Mouse (Mus musculus) hindbrain, embryonic 15.5 days (tissue): ENCODE measurements around the gene Nxn. TPM values are rescaled to one million over a fixed set of nuclear protein-coding genes. Genes with fewer than 3 reads are reported as not detected.

Experiments
- ATAC-seq: fragments of 200-750 bp; cut with Nextera tagmentation; 2 replicates; pipeline ENCODE4 v1.8.0; 2017; ENCODE audit warnings: low read depth, moderate number of reproducible peaks, moderate TSS enrichment; ENCODE audit not compliant: low FRiP score
- H3K27ac ChIP-seq: fragments of 300-500 bp; sonication (generic); replicated peaks from 2 replicates; pipeline ENCODE4 v1.5.1; 2015; ENCODE audit warnings: mild to moderate bottlenecking, inconsistent platforms
- H3K27me3 ChIP-seq: fragments of 300-500 bp; sonication (generic); 2 replicates; pipeline ENCODE4 v1.6.1; 2015; ENCODE audit warnings: control low read depth, inconsistent platforms
- H3K36me3 ChIP-seq: fragments of 300-500 bp; sonication (generic); 2 replicates; pipeline ENCODE4 v1.6.1; 2015; ENCODE audit warnings: control low read depth, inconsistent platforms
- H3K4me1 ChIP-seq: fragments of 300-500 bp; sonication (generic); replicated peaks from 2 replicates; pipeline ENCODE4 v1.6.1; 2015; ENCODE audit warnings: control low read depth, inconsistent platforms
- H3K4me2 ChIP-seq: fragments of 300-500 bp; sonication (generic); 2 replicates; pipeline ENCODE4 v1.6.1; 2015; ENCODE audit warnings: moderate library complexity, mild to moderate bottlenecking, inconsistent platforms
- H3K4me3 ChIP-seq: fragments of 300-500 bp; sonication (generic); 2 replicates; pipeline ENCODE4 v1.5.1; 2015; ENCODE audit warnings: mild to moderate bottlenecking, inconsistent platforms
- H3K9ac ChIP-seq: fragments of 300-500 bp; sonication (generic); 2 replicates; pipeline ENCODE4 v1.6.1; 2015; ENCODE audit warnings: inconsistent platforms
- H3K9me3 ChIP-seq: fragments of 300-500 bp; sonication (generic); 2 replicates; pipeline ENCODE4 v1.6.1; 2016; ENCODE audit warnings: control low read depth, inconsistent platforms
- WGBS: fragments of 180-500 bp; shearing (Covaris S2); methylation state at CpG from one replicate; pipeline ENCODE4 v1.1.7; 2015; 5-methylcytosine and 5-hydroxymethylcytosine counted together
- polyA plus RNA-seq: library from polyadenylated mRNA; unstranded; fragments of >200 nt; fragmentation: Nextera tagmentation; extraction: Ambion mirVana; gene quantifications from 2 replicates; pipeline ENCODE4 v1.2.1, GENCODE M21; 2015

Nxn gene
- polyA plus RNA-seq, 1 experiment from 2014 or later, result 27.5 TPM

DNA sequence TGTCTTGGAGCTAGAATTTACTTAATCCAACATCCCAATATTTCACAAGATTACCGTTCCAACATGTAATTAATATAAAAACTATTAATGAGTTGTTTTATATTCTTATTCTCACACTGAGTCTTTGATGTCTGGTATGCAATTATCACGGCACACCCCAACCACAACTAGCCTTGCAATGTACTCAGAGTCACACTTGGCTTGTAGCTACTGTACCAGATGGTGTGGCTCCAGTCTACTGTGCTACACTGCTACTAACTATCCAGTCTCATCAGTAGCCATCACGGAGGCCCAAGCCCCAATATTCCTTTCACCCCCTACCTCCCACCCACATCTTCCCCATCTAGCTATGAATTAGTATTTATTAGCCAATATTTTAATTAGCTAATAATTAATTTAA is 22.5 kb downstream of the Nxn start:
- Histone ChIP-seq H3K9ac (no peak overlapping the region), H3K27me3 (no peaks in the 10 kb centered on the region), H3K27ac (no peak overlapping the region), H3K9me3 (no peaks in the 10 kb centered on the region), H3K36me3 (no peaks in the 10 kb centered on the region), H3K4me3 (no peak overlapping the region), H3K4me2 (no peak overlapping the region), H3K4me1 (peaks cover 28% of the 10 kb centered on the region)
- 87% methylated on average over 3 of the region's 3 CpGs for WGBS
- no peak for ATAC-seq

DNA sequence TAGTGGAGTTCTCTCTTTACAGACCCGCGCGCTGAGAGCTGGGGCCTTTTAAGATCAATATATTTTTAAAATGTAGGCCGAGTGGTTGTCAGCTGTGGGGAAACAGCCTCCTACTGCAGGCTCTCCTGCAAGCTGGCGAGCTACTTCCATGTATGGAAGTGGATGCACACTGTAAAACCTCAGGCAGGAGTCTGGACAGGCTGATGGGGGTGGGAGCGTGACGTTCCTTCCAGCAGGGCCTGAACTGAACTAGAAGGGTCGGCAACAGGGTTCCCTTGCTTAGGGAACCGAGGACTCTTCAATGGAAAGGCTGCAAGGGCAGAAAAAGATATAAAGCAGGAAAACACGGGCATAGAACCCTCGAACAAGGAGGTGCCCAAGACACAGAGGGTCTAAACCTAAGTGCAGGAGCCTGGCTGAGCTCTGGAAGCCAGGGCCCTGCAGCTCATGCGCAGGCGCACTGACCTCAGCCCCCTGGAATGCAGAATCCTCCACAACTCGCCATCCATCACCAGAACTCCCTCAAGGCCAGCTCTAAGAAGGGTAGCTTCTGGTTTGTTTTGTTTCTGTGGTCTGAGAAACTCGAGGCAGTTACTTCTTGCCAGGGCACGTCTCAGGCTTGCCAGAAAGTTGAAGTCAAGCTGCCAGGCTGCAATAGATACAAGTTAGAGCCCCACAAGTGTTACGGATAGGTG is 24.3 kb downstream of the Nxn start:
- no peak overlapping the region for H3K9ac ChIP-seq
- peak overlapping the region; percentile 67 for H3K27ac ChIP-seq
- no peaks in the 10 kb centered on the region for H3K9me3 ChIP-seq
- H3K4me2 ChIP-seq, result no peak overlapping the region
- 56% methylated on average over 17 of the region's 17 CpGs for WGBS
- H3K4me3 ChIP-seq, result no peak overlapping the region
- ATAC-seq, result 0 out of 2 replicates have a peak, but pooled peaks have one; percentile 40
- peaks cover 24% of the 10 kb centered on the region for H3K4me1 ChIP-seq
- H3K27me3 ChIP-seq, result no peaks in the 10 kb centered on the region
- no peaks in the 10 kb centered on the region for H3K36me3 ChIP-seq

DNA sequence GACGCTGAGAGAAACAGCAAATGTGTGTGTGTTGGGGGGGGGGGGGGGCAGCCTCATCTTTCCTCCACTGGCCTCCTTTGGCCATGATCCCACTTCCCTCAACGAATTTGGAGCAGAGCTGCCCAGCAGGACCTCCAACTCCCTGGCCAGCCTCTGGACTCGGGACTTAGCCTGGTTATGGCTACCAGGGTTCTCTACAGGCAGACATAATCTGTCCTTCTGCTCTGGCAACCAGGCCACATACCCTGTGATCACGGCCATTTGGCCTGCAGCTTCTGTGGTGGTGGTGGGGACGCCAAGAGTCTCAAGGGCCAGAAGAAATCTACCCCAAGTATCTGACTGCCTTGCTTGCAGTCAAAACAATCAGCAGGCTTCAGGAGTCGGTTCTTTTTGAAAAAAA is 26.4 kb downstream of the Nxn start:
- Histone ChIP-seq H3K9me3 (no peaks in the 10 kb centered on the region), H3K4me1 (peaks cover 27% of the 10 kb centered on the region), H3K9ac (no peak overlapping the region), H3K27me3 (no peaks in the 10 kb centered on the region), H3K27ac (peak overlapping the region; percentile 52; the same call in 1 of the 2 replicates), H3K4me2 (no peak overlapping the region), H3K4me3 (no peak overlapping the region), H3K36me3 (no peaks in the 10 kb centered on the region)
- 44% methylated on average over 6 of the region's 6 CpGs for WGBS
- no peak for ATAC-seq

GRCm38 (mm10) chr11:76372120-76372519 is 26.8 kb downstream of the Nxn start:
- Histone ChIP-seq H3K4me1 (peaks cover 27% of the 10 kb centered on the region), H3K36me3 (no peaks in the 10 kb centered on the region), H3K4me2 (no peak overlapping the region), H3K4me3 (no peak overlapping the region), H3K27ac (0 out of 2 replicates have a peak overlapping the region, but pooled peaks have one; percentile 52), H3K9me3 (no peaks in the 10 kb centered on the region), H3K27me3 (no peaks in the 10 kb centered on the region), H3K9ac (no peak overlapping the region)
- ATAC-seq, result 0 out of 2 replicates have a peak, but pooled peaks have one; percentile 42
- 49% methylated on average over 2 of the region's 2 CpGs for WGBS

GRCm38 (mm10) chr11:76370491-76370890 is 28.4 kb downstream of the Nxn start:
- Histone ChIP-seq H3K27ac (no peak overlapping the region), H3K9me3 (no peaks in the 10 kb centered on the region), H3K4me2 (no peak overlapping the region), H3K4me3 (no peak overlapping the region), H3K9ac (no peak overlapping the region), H3K27me3 (no peaks in the 10 kb centered on the region), H3K36me3 (no peaks in the 10 kb centered on the region), H3K4me1 (peaks cover 27% of the 10 kb centered on the region)
- ATAC-seq, result no peak

DNA sequence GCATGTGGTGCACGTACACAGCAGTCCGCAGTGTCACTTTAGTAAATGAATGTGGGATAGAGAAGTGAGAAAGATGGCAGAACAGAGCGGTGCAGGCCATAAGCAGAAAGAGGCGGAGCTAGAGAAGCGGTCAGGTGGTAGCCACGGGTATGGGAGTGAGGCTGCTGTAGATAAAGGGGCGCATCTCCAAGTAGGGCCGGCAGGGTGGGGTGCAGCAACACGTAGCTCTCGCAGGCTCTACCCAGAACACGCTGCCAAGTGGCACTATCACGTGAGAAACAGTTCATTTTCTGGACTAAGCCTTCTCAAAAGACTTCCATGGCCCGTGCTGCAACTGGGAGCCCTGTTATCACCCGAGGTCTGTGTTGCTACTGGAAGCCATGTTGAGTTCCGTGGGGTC is 32.2 kb downstream of the Nxn start:
- H3K4me1 ChIP-seq, result peaks cover 20% of the 10 kb centered on the region
- H3K27me3 ChIP-seq, result no peaks in the 10 kb centered on the region
- H3K4me3 ChIP-seq, result no peak overlapping the region
- no peak overlapping the region for H3K4me2 ChIP-seq
- no peak overlapping the region for H3K9ac ChIP-seq
- 85% methylated on average over 15 of the region's 15 CpGs for WGBS
- no peak for ATAC-seq
- H3K9me3 ChIP-seq, result no peaks in the 10 kb centered on the region
- no peak overlapping the region for H3K27ac ChIP-seq
- H3K36me3 ChIP-seq, result no peaks in the 10 kb centered on the region

DNA sequence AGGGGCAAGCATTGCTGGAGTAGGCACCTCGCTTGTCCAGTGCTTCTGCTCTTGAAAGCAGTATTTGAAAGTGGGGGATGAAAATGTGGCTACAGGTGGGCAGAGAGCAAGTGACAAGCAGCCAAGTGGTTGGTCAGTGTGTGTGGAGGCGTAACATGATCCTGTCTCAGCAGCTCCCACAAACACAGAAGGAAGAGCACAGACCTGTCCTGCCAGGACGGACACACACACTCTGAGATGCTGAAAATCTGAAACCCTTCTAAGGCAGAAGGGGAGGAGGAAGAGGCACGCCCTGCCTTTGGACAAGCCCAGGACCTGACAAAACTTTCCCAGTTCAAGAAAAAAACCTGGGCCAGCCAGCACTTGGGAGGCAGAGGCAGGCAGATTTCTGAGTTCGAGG is 34.9 kb downstream of the Nxn start:
- no peaks in the 10 kb centered on the region for H3K9me3 ChIP-seq
- H3K9ac ChIP-seq, result no peak overlapping the region
- H3K4me2 ChIP-seq, result no peak overlapping the region
- no peaks in the 10 kb centered on the region for H3K27me3 ChIP-seq
- peak overlapping the region; percentile 65; the same call in 1 of the 2 replicates for H3K27ac ChIP-seq
- peaks cover 28% of the 10 kb centered on the region for H3K4me1 ChIP-seq
- H3K36me3 ChIP-seq, result no peaks in the 10 kb centered on the region
- H3K4me3 ChIP-seq, result no peak overlapping the region
- ATAC-seq, result no peak
- 58% methylated on average over 5 of the region's 5 CpGs for WGBS

- Histone ChIP-seq H3K4me2 (no peak overlapping the region), H3K9ac (no peak overlapping the region), H3K4me3 (no peak overlapping the region), H3K9me3 (no peaks in the 10 kb centered on the region), H3K27ac (peak overlapping the region; percentile 65; the same call in 1 of the 2 replicates), H3K27me3 (no peaks in the 10 kb centered on the region), H3K4me1 (peaks cover 32% of the 10 kb centered on the region), H3K36me3 (no peaks in the 10 kb centered on the region)
- WGBS, result 10% methylated on average over 9 of the region's 9 CpGs
- ATAC-seq, result no peak
Measured at GRCm38 (mm10) chr11:76363636-76364035, 35.3 kb downstream of the Nxn start.

DNA sequence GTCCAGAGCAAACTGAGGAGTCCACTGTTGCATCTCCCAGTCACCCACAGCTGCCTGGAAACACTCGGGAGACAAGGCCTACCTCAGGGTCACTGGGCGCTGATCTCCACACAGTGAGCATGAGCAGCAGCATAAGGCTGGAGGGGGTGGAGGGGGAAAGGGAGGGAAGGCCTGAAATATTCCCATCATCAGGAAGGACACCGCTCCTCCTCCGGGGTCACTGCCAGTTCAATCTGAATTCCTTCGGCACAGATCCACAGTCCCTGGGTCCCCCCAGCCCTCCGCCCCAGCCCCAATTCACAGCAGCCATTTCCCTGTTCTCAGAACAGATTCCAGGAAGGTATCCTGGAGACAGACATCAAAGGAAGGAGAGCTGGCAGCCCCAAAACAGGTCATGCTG is 35.8 kb downstream of the Nxn start:
- Histone ChIP-seq H3K4me2 (no peak overlapping the region), H3K9me3 (no peaks in the 10 kb centered on the region), H3K9ac (0 out of 2 replicates have a peak overlapping the region, but pooled peaks have one; percentile 5), H3K4me3 (no peak overlapping the region), H3K27ac (peak overlapping the region; percentile 65; the same call in 1 of the 2 replicates), H3K4me1 (peaks cover 37% of the 10 kb centered on the region), H3K27me3 (no peaks in the 10 kb centered on the region), H3K36me3 (no peaks in the 10 kb centered on the region)
- 8% methylated on average over 6 of the region's 6 CpGs for WGBS
- ATAC-seq, result peak; percentile 60

DNA sequence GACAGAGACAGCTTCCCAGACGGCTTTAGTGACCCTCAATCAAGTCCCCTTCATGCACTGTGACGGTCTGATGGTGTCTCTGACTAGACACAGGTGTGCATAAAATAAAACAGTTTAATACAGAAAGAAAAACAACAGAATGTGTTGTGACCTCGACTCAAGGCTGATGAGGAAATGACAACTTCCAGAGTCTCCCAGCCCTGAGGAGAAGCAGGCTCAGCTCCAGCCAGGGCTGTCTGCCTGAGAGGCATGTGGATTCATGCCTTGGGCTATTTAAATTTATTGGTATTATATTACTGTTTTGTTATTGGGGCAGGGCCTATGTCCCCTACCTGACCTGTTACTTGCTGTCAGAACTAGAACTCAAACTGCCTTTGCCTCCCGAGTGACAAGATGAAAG is 37.5 kb downstream of the Nxn start:
- Histone ChIP-seq H3K9me3 (no peaks in the 10 kb centered on the region), H3K4me1 (peaks cover 49% of the 10 kb centered on the region), H3K9ac (no peak overlapping the region), H3K4me2 (no peak overlapping the region), H3K27ac (no peak overlapping the region), H3K27me3 (no peaks in the 10 kb centered on the region), H3K36me3 (no peaks in the 10 kb centered on the region), H3K4me3 (no peak overlapping the region)
- WGBS, result 69% methylated on average over 4 of the region's 4 CpGs
- no peak for ATAC-seq

- no peaks in the 10 kb centered on the region for H3K36me3 ChIP-seq
- H3K27ac ChIP-seq, result no peak overlapping the region
- H3K27me3 ChIP-seq, result no peaks in the 10 kb centered on the region
- H3K4me3 ChIP-seq, result no peak overlapping the region
- no peak overlapping the region for H3K9ac ChIP-seq
- ATAC-seq, result no peak
- H3K4me2 ChIP-seq, result no peak overlapping the region
- 58% methylated on average over 6 of the region's 6 CpGs for WGBS
- H3K4me1 ChIP-seq, result peaks cover 58% of the 10 kb centered on the region
- H3K9me3 ChIP-seq, result no peaks in the 10 kb centered on the region
Measured at GRCm38 (mm10) chr11:76360255-76360654, 38.7 kb downstream of the Nxn start.

GRCm38 (mm10) chr11:76358628-76359320 is 40.2 kb downstream of the Nxn start:
- no peaks in the 10 kb centered on the region for H3K36me3 ChIP-seq
- no peak overlapping the region for H3K9ac ChIP-seq
- H3K4me1 ChIP-seq, result peaks cover 59% of the 10 kb centered on the region
- H3K4me2 ChIP-seq, result no peak overlapping the region
- no peak overlapping the region for H3K4me3 ChIP-seq
- H3K27me3 ChIP-seq, result no peaks in the 10 kb centered on the region
- no peak overlapping the region for H3K27ac ChIP-seq
- no peaks in the 10 kb centered on the region for H3K9me3 ChIP-seq
- no peak for ATAC-seq
- WGBS, result 34% methylated on average over 14 of the region's 14 CpGs
